Mouse (Mus musculus) megakaryocyte, embryonic 14.5 days (primary cell): Measurements from ENCODE around the gene Fam13c.

ENCODE experiments used
- FLI1 ChIP-seq: IDR thresholded peaks from 2 replicates; pipeline ENCODE4 v1.6.1; 2012; ENCODE audit warnings: low read length, inconsistent platforms, mixed read lengths
- GATA1 ChIP-seq: IDR thresholded peaks from 3 replicates; pipeline ENCODE4 v1.6.1; 2012; ENCODE audit warnings: mixed read lengths, low read length, inconsistent platforms, borderline replicate concordance

- TF ChIP-seq GATA1 = no peak
- TF ChIP-seq FLI1 = no peak
Observed at GRCm38 (mm10) chr10:70520143-70521131, 80.2 kb downstream of the Fam13c start.
